Mouse (Mus musculus) inflammation-experienced regulatory T-cells (primary cell): Measurements from ENCODE around the gene Gm5678. TPM values are rescaled to one million over a fixed set of nuclear protein-coding genes. Genes with fewer than 3 reads are reported as not detected.

ENCODE experiments used
- polyA plus RNA-seq, 2 experiments: library from polyadenylated mRNA; unstranded; fragments of 100-300 nt; shearing (Covaris generic); gene quantifications; one replicate each; pipeline ENCODE4 v1.2.1; 2017

The Gm5678 gene
- not detected for polyA plus RNA-seq

GRCm38 (mm10) chr16:93627761-93628400, at the start of gene Gm5678:
TSS of gene Gm5678 (plus strand) at chr16:93628097.

GRCm38 (mm10) chr16:93603439-93604212, 24.3 kb upstream of the Gm5678 start, which contains the start of gene Setd4:
TSS of gene Setd4 (minus strand) at chr16:93604063.

DNA sequence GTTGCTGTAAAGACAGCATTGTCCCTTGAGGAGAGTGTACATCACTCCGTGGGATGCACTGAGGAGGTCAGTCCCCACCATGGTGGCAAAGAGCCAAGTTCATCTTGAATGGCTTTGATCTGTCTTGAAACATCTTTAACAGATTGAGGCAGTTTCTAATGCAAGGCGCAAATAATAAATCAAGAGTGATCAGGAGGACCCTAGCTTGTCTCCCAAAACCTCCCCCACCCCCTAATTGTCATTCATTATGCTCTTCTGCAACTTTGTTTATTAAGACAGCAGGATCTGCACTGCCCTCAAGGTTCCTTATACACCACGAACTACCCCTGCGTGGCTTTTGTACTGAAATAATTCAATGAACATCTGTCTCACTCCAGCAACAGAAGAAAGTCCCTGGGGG, 22.3 kb upstream of the Gm5678 start, which contains the start of gene Cbr1:
Gene Cbr1 (plus strand): TSS at position 301 of the 400 bp plus-strand sequence.

Other genes starting within 250 kb of the Gm5678 start
- 10 to 100 TPM; 35.0 to 45.2 TPM for gene Setd4, start 24.0 kb upstream of the Gm5678 start, polyA plus RNA-seq
- 10 to 100 TPM; 61.6 to 72.9 TPM for gene Cbr1, start 22.2 kb upstream of the Gm5678 start, polyA plus RNA-seq
- under 1 TPM; 0.31 to 0.32 TPM for gene Cbr3, start 55.1 kb downstream of the Gm5678 start, polyA plus RNA-seq
- gene Dop1b, start 83.8 kb downstream of the Gm5678 start, polyA plus RNA-seq, result 10 to 100 TPM; 43.4 to 43.5 TPM
- gene Morc3, start 204.0 kb downstream of the Gm5678 start, polyA plus RNA-seq, result 10 to 100 TPM; 87.0 to 88.7 TPM